Mouse (Mus musculus) forebrain, embryonic 12.5 days (tissue): ENCODE results near the gene Olfr1477. TPM values are rescaled to one million over a fixed set of nuclear protein-coding genes. Genes with fewer than 3 reads are reported as not detected.
"Not testable (repeated sequence)": the region's sequence is repeated elsewhere in the genome, so short reads cannot be mapped to it uniquely, and the experiment has no call there.

Experiments used
- ATAC-seq: fragments of 200-750 bp; cut with Nextera tagmentation; 2 replicates; pipeline ENCODE4 v1.8.0; 2017; ENCODE audit warnings: moderate TSS enrichment; ENCODE audit not compliant: low FRiP score
- H3K27ac ChIP-seq: fragments of 300-500 bp; sonication (generic); 2 replicates; pipeline ENCODE4 v1.5.1; 2016; ENCODE audit warnings: mild to moderate bottlenecking
- H3K27me3 ChIP-seq: fragments of 300-500 bp; sonication (generic); 2 replicates; pipeline ENCODE4 v1.6.1; 2016; ENCODE audit warnings: mild to moderate bottlenecking
- H3K36me3 ChIP-seq: fragments of 300-500 bp; sonication (generic); replicated peaks from 2 replicates; pipeline ENCODE4 v1.6.1; 2016; ENCODE audit warnings: mild to moderate bottlenecking
- H3K4me1 ChIP-seq: fragments of 300-500 bp; sonication (generic); 2 replicates; pipeline ENCODE4 v1.6.1; 2016
- H3K4me2 ChIP-seq: fragments of 300-500 bp; sonication (generic); 2 replicates; pipeline ENCODE4 v1.6.1; 2016; ENCODE audit warnings: mild to moderate bottlenecking, moderate library complexity
- H3K4me3 ChIP-seq: fragments of 300-500 bp; sonication (generic); replicated peaks from 2 replicates; pipeline ENCODE4 v1.5.1; 2016; ENCODE audit warnings: mild to moderate bottlenecking
- H3K9ac ChIP-seq: fragments of 300-500 bp; sonication (generic); 2 replicates; pipeline ENCODE4 v1.6.1; 2016; ENCODE audit warnings: mild to moderate bottlenecking
- H3K9me3 ChIP-seq: fragments of 300-500 bp; sonication (generic); 2 replicates; pipeline ENCODE4 v1.6.1; 2016
- WGBS: fragments of 180-500 bp; shearing (Covaris S2); methylation state at CpG from one replicate; pipeline ENCODE4 v1.1.7; 2016; 5-methylcytosine and 5-hydroxymethylcytosine counted together
- polyA plus RNA-seq: library from polyadenylated mRNA; unstranded; fragments of >200 nt; fragmentation: Nextera tagmentation; extraction: Ambion mirVana; gene quantifications from 2 replicates; pipeline ENCODE4 v1.2.1, GENCODE M21; 2016

Olfr1477 gene
- not detected in 2 replicates for polyA plus RNA-seq

DNA sequence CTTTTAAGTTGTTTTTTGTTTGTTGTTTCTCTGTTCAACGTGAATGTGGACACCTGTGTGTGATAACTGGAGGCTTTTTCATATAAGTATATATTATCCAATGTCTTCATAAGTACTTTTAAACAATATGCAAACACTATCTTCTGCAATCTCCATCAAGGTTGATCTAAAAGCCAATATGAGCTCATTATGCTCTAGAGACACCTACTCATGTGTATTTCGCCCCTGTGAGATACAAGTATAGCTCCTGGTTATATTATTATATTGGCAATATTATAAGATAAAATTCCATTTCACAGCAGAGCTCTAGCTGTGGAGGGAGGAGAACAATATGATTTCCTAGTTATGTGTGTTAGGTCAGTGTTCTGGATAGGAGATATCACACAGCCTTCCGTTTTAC is at the start of gene Olfr1477:
Gene Olfr1477, plus strand, starts transcription at position 301 of the 400 bp plus-strand sequence.
- peaks cover 24% of the 10 kb centered on the region for H3K9me3 ChIP-seq
- H3K9ac ChIP-seq = no peak within 1 kb of the TSS
- no peaks in the 10 kb centered on the region for H3K36me3 ChIP-seq
- no peak within 1 kb of the TSS for H3K27ac ChIP-seq
- H3K27me3 ChIP-seq = no peaks in the 10 kb centered on the region
- 74% methylated on average over 3 of the region's 3 CpGs for WGBS
- no peak within 1 kb of the TSS for H3K4me2 ChIP-seq
- H3K4me1 ChIP-seq = no peaks in the 10 kb centered on the region
- no peak for ATAC-seq
- no peak within 1 kb of the TSS for H3K4me3 ChIP-seq

DNA sequence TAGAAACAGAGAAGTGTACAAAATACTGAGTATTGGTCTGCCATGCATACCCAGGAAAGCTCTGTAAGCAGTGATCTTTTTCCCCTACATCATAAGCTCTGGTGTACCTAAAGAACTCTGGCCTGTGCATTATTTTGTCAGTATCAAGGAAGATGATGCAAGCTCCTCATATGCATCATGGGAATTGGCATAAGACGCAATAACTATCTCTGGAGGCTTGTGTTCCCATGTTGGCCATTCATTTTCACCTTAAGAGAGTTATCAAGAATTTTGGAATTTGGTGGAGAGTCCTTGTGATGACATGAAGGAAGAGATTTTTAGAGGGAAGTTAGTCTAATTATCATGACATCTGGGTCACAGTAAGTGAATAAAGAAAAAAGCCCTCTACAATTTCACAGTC is 44.4 kb upstream of the Olfr1477 start, which contains the start of gene Olfr1472:
Gene Olfr1472, minus strand, starts transcription at position 101 of the 400 bp plus-strand sequence.
- Histone ChIP-seq H3K4me2 (no peak within 1 kb of the TSS), H3K4me3 (no peak within 1 kb of the TSS), H3K4me1 (no peaks in the 10 kb centered on the region), H3K9me3 (peaks cover 24% of the 10 kb centered on the region; the same call in 1 of the 2 replicates), H3K9ac (no peak within 1 kb of the TSS), H3K36me3 (no peaks in the 10 kb centered on the region), H3K27ac (no peak within 1 kb of the TSS), H3K27me3 (no peaks in the 10 kb centered on the region)
- 84% methylated on average over 1 of the region's 1 CpGs for WGBS
- no peak for ATAC-seq

DNA sequence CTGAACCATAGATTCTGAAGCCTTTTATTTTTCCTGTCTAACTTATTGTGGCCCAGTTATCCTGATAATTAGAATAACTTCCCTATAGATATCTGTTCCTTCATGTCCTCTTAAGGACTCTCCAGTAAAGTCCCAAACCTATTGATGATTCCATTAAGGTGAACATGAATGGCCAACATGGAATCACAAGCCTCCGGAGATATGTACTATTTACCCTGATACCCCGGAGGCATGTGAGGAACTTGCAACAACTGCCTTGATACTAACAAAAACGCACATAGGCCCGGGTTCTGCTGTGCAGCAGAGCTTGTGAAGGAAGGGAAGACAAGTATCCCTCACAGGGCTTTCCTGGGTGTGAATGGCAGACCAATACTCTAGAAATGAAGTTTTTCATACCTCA is 31.1 kb upstream of the Olfr1477 start, which contains the start of gene Olfr1474:
Gene Olfr1474, plus strand, starts transcription at position 301 of the 400 bp plus-strand sequence.
- not testable (repeated sequence) for H3K27ac ChIP-seq, H3K4me3 ChIP-seq, ATAC-seq, H3K27me3 ChIP-seq, H3K36me3 ChIP-seq, H3K4me2 ChIP-seq, H3K9me3 ChIP-seq, H3K9ac ChIP-seq, H3K4me1 ChIP-seq
- WGBS = 79% methylated on average over 4 of the region's 4 CpGs

DNA sequence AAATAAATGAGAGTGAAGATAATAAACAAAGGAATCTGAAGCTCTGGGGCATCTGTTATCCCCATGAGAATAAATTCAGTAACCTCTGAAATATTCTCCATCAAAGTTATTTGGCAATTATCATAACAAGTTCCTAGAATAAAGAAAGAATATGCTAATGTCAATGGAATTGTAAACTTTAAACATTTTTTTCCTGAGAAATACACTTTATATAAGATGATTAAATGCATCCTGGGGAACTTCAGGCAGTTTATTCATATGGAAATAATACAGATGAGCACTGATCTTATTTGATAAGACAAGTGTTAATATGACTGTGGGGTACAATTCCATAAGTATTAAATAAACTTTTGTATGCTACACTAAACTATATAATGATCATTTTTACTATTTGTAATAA is 20.2 kb upstream of the Olfr1477 start, which contains the start of gene Olfr1475:
Gene Olfr1475, minus strand, starts transcription at position 101 of the 400 bp plus-strand sequence.
- Histone ChIP-seq H3K36me3 (no peaks in the 10 kb centered on the region), H3K4me2 (no peak within 1 kb of the TSS), H3K4me3 (no peak within 1 kb of the TSS), H3K27me3 (no peaks in the 10 kb centered on the region), H3K27ac (no peak within 1 kb of the TSS), H3K9me3 (0 out of 2 replicates have a peak, but pooled peaks cover 2% of the 10 kb centered on the region), H3K4me1 (no peaks in the 10 kb centered on the region), H3K9ac (no peak within 1 kb of the TSS)
- no peak for ATAC-seq

DNA sequence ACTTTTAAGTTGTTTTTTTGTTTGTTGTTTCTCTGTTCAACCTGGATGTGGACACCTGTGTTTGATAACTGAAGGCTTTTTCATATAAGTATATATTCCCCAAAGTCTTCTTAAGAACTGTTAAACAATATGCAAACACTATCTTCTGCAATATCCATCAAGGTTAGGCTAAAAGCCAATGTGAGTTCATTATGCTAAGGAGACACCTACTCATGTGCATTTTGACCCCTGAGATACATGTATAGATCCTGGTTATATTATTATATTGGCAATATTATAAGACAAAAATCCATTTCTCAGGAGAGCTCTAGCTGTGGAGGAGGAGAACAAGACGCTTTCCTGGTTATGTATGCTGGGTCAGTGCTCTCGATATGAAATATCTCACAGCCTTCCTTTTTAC is 27.3 kb downstream of the Olfr1477 start, which contains the start of gene Olfr1480:
Gene Olfr1480, plus strand, starts transcription at position 301 of the 400 bp plus-strand sequence.
- H3K36me3 ChIP-seq = no peaks in the 10 kb centered on the region
- no peak within 1 kb of the TSS for H3K4me2 ChIP-seq
- H3K27me3 ChIP-seq = no peaks in the 10 kb centered on the region
- H3K9me3 ChIP-seq = peaks cover 19% of the 10 kb centered on the region; the same call in 1 of the 2 replicates
- H3K27ac ChIP-seq = no peak within 1 kb of the TSS
- H3K4me1 ChIP-seq = no peaks in the 10 kb centered on the region
- no peak for ATAC-seq
- WGBS = 79% methylated on average over 2 of the region's 2 CpGs
- H3K4me3 ChIP-seq = no peak within 1 kb of the TSS
- no peak within 1 kb of the TSS for H3K9ac ChIP-seq

Other genes starting within 250 kb of the Olfr1477 start
- gene Olfr1465, start 185.0 kb upstream of the Olfr1477 start, polyA plus RNA-seq = not detected in 2 replicates
- not detected in 2 replicates for gene Olfr1466, start 161.7 kb upstream of the Olfr1477 start, polyA plus RNA-seq
- gene Olfr1467, start 138.3 kb upstream of the Olfr1477 start, polyA plus RNA-seq = not detected in 2 replicates
- gene Olfr1469, start 92.7 kb upstream of the Olfr1477 start, polyA plus RNA-seq = not detected in 2 replicates
- gene Olfr1471, start 57.1 kb upstream of the Olfr1477 start, polyA plus RNA-seq = not detected in 2 replicates
- gene Olfr1472, start 44.5 kb upstream of the Olfr1477 start, polyA plus RNA-seq = not detected in 2 replicates
- gene Olfr1474, start 31.0 kb upstream of the Olfr1477 start, polyA plus RNA-seq = not detected in 2 replicates
- gene Olfr1475, start 20.4 kb upstream of the Olfr1477 start, polyA plus RNA-seq = not detected in 2 replicates
- not detected in 2 replicates for gene Olfr1480, start 27.4 kb downstream of the Olfr1477 start, polyA plus RNA-seq
- gene Olfr1484, start 83.0 kb downstream of the Olfr1477 start, polyA plus RNA-seq = not detected in 2 replicates
- not detected in 2 replicates for gene Olfr1487, start 116.8 kb downstream of the Olfr1477 start, polyA plus RNA-seq
- not detected in 2 replicates for gene Olfr1489, start 131.1 kb downstream of the Olfr1477 start, polyA plus RNA-seq
- not detected in 2 replicates for gene Olfr1490, start 150.5 kb downstream of the Olfr1477 start, polyA plus RNA-seq
- not detected in 2 replicates for gene Olfr1491, start 196.7 kb downstream of the Olfr1477 start, polyA plus RNA-seq
- not detected in 2 replicates for gene Olfr1493-ps1, start 222.7 kb downstream of the Olfr1477 start, polyA plus RNA-seq
- not detected in 2 replicates for gene Olfr1494, start 239.2 kb downstream of the Olfr1477 start, polyA plus RNA-seq